Mouse (Mus musculus) heart, adult 10 weeks (tissue): ENCODE results near the gene Hsd11b1. TPM values are rescaled to one million over a fixed set of nuclear protein-coding genes. Genes with fewer than 3 reads are reported as not detected.

ENCODE experiments used
- polyA plus RNA-seq: library from polyadenylated mRNA; stranded (reverse); fragments of 350-450 nt; fragmentation: Illumina TruSeq; extraction: RNeasy Lipid Tissue Mini Kit (QIAGEN cat#74804); gene quantifications from one replicate; pipeline ENCODE4 v1.2.3, GENCODE M21; 2014; ENCODE audit warnings: low read depth, low replicate concordance

Hsd11b1 gene
- polyA plus RNA-seq, result 12.5 TPM

DNA sequence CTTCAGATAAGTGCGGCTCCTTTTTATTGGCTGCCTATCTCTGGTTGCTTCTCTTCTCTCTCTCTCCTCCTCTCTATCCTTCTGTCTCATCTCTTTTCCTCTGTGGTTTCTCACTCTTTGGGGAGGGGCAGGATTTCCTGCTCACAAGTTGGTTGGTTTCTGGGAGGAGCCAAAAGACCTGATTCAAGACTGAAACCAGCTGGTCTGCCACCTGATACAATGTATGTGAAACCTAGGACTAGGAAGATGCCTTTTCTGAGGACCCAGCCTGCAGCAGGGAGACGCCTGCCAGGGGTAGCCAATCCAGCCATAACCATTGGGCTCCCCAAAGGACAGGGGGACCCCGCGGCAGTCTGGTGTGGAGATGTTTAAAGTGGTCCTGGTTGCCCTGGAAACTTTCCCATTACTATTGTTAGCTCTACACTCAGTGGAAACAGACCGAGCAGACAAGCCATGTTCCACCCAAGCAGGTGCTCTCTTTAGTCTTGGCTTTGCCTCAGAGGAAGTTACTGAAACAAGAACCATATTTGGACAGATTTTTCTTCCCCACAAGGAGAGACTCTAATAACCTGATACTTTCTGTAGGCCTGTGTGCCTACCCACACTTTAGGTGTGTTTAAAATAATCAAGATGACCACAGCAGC is at the start of gene Hsd11b1:
Hsd11b1 (minus strand) TSS at position 121 of the 644 bp plus-strand sequence.

GRCm38 (mm10) chr1:193272916-193273601 is 9.2 kb upstream of the Hsd11b1 start, which contains the start of gene G0s2:
G0s2 (minus strand) TSS chr1:193273217.

GRCm38 (mm10) chr1:193207503-193207902 is 56.4 kb downstream of the Hsd11b1 start, which contains the start of gene Lamb3:
Lamb3 (plus strand) TSS chr1:193207699.

DNA sequence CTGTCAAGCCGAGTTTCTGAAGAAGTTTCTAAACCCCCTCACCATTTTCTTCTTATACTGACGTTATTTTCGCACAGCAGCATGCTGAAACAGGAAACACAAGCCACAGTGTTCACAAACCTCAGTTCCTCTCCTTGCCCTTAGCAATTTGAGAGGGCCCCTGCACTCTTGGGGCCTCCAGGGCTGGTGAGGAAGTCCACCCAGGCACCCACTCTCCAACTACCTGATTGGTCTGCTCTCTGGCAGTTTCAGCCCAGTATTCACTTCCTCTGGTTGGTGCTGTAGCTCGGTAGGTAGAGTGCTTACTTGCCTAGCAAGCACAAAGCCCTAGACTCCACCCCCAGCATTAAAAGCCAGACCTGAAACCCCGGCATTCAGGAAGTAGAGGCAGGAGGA is 62.5 kb downstream of the Hsd11b1 start, which contains the start of gene Traf3ip3:
Traf3ip3 (minus strand) TSS at position 321 of the 396 bp plus-strand sequence.

Other genes starting within 250 kb of the Hsd11b1 start
- not detected for gene Syt14, start 228.3 kb downstream of the Hsd11b1 start, polyA plus RNA-seq
- gene Diexf, start 133.8 kb downstream of the Hsd11b1 start, polyA plus RNA-seq, result 10.4 TPM
- gene Irf6, start 111.0 kb downstream of the Hsd11b1 start, polyA plus RNA-seq, result 1.3 TPM
- gene A130010J15Rik, start 96.0 kb downstream of the Hsd11b1 start, polyA plus RNA-seq, result 6.0 TPM
- 0.99 TPM for gene Traf3ip3, start 62.4 kb downstream of the Hsd11b1 start, polyA plus RNA-seq
- 11.4 TPM for gene Lamb3, start 56.4 kb downstream of the Hsd11b1 start, polyA plus RNA-seq
- 131 TPM for gene G0s2, start 9.1 kb upstream of the Hsd11b1 start, polyA plus RNA-seq
- 1.2 TPM for gene Camk1g, start 106.2 kb upstream of the Hsd11b1 start, polyA plus RNA-seq